Comparison of ENCODE assay signal across 9 mouse cellular contexts in the genomic region with DNA sequence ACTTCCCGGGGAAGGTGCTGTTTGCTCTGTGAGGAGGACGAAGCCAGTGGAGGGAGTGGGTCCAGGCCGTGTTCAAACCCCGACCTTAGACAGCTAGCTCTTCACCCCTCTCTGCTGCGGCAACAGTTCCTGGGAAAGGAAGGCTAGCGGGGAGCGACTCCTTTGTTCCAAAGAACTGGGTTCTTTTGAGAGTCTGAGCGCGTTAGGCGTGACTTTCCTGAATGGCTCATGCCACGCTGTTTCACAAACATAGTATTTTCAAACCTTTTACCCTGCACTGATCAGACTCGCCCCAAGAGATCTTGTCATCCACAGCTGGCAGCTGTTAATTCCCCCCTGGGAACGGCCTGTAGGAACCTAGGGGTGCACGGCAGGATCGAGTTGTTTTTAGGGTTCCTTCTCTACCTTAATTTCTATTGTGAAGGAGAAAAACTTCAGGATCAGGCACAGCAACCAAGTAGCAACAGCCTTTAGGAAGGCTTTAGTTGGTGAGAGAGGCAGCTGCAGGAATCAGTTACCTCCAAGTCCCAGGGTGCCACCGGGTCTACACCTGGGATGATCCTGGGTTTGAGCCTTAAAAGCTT. TPM values are rescaled to one million over a fixed set of nuclear protein-coding genes. Genes with fewer than 3 reads are reported as not detected.
A peak's percentile ranks its signal among the peaks of the same experiment; 100 is the strongest.
DNase-seq lines count a peak whose midpoint lies in the region; ATAC-seq and TF ChIP-seq lines count a peak whose summit lies in the region.
"Had no signal": no experiment of that assay in that cellular context is flagged by ENCODE, and none has a peak within 500 bp of the region (broad histone marks: within the 10 kb centered on the region; RNA-seq: fewer than 3 reads in every experiment).

No protein-coding gene starts in this region.

- TF ChIP-seq CTCF in forebrain, postnatal 0 days (IDR thresholded peaks at IDR 0.05; ENCODE audit: low read depth), result no peak

- 0 out of 2 replicates have a peak, but pooled peaks cover 2% of the 10 kb centered on the region for H3K27me3 ChIP-seq in kidney, embryonic 15.5 days
- no peaks in the 10 kb centered on the region for H3K27me3 ChIP-seq in forebrain, postnatal 0 days (ENCODE audit: insufficient read depth, low read length)
- H3K27me3 ChIP-seq in stomach, embryonic 15.5 days (replicated peaks), result no peaks in the 10 kb centered on the region

- ATAC-seq in kidney, embryonic 15.5 days (replicated peaks; ENCODE audit: low FRiP score), result 0 out of 2 replicates have a peak, but pooled peaks have one; percentile 2
- ATAC-seq in forebrain, postnatal 0 days, result no peak
- ATAC-seq in stomach, embryonic 15.5 days (ENCODE audit: insufficient read depth, low FRiP score, low read depth), result no peak

- peak overlapping the region; percentile 94 for H3K27ac ChIP-seq in kidney, embryonic 15.5 days
- peak overlapping the region; percentile 98 for H3K27ac ChIP-seq in forebrain, postnatal 0 days (ENCODE audit: low read depth, low read length)
- peak overlapping the region; percentile 99 for H3K27ac ChIP-seq in stomach, embryonic 15.5 days

- peak overlapping the region; percentile 70 for H3K9ac ChIP-seq in kidney, embryonic 15.5 days
- H3K9ac ChIP-seq in forebrain, postnatal 0 days, result peak overlapping the region; percentile 97
- H3K9ac ChIP-seq in stomach, embryonic 15.5 days, result peak overlapping the region; percentile 97

- H3K9me3 ChIP-seq in kidney, embryonic 15.5 days (replicated peaks), result no peaks in the 10 kb centered on the region
- H3K9me3 ChIP-seq in forebrain, postnatal 0 days (ENCODE audit: low read length), result no peaks in the 10 kb centered on the region
- H3K9me3 ChIP-seq in stomach, embryonic 15.5 days, result no peaks in the 10 kb centered on the region

- WGBS in kidney, embryonic 15.5 days, result 3% methylated on average over 16 of the region's 16 CpGs
- WGBS in forebrain, postnatal 0 days, result 1% methylated on average over 16 of the region's 16 CpGs
- 6% methylated on average over 16 of the region's 16 CpGs for WGBS in stomach, embryonic 15.5 days

- peaks cover 3% of the 10 kb centered on the region for H3K36me3 ChIP-seq in kidney, embryonic 15.5 days
- peaks cover 9% of the 10 kb centered on the region for H3K36me3 ChIP-seq in forebrain, postnatal 0 days (ENCODE audit: insufficient read depth)
- peaks cover 7% of the 10 kb centered on the region; the same call in 1 of the 2 replicates for H3K36me3 ChIP-seq in stomach, embryonic 15.5 days

- peak overlapping the region; percentile 60 for H3K4me3 ChIP-seq in kidney, embryonic 15.5 days (replicated peaks)
- H3K4me3 ChIP-seq in forebrain, postnatal 0 days (ENCODE audit: low read depth, low read length), result peak overlapping the region; percentile 83
- peak overlapping the region; percentile 91 for H3K4me3 ChIP-seq in stomach, embryonic 15.5 days (replicated peaks)

- DNase-seq in kidney, postnatal 14 days, result no peak
- peak; percentile 38 for DNase-seq in adipocyte (ENCODE audit: low spot score)
- DNase-seq in forebrain, postnatal 0 days, result no peak
- DNase-seq in liver, result peak; percentile 42
- DNase-seq in gastrocnemius, postnatal 36 days, result no peak
- DNase-seq in gastrocnemius, postnatal 14 days, result no peak

- intact Hi-C loops in gastrocnemius, postnatal 36 days (cut with DNase I), result loop anchor here (5.0 kb wide), 1 partner anchor 53 kb away; no protein-coding TSS in a partner anchor
- intact Hi-C loops in gastrocnemius, postnatal 14 days (cut with DNase I; ENCODE audit: low total_unique reads), result no loop called here

- H3K4me2 ChIP-seq in kidney, embryonic 15.5 days, result peak overlapping the region; percentile 82
- peak overlapping the region; percentile 79 for H3K4me2 ChIP-seq in forebrain, postnatal 0 days (ENCODE audit: low read depth)
- H3K4me2 ChIP-seq in stomach, embryonic 15.5 days, result peak overlapping the region; percentile 78

- H3K4me1 ChIP-seq in kidney, embryonic 15.5 days, result peaks cover 21% of the 10 kb centered on the region
- no peaks in the 10 kb centered on the region; the same call in 1 of the 2 replicates for H3K4me1 ChIP-seq in forebrain, postnatal 0 days (ENCODE audit: insufficient read depth)
- 0 out of 2 replicates have a peak, but pooled peaks cover 3% of the 10 kb centered on the region for H3K4me1 ChIP-seq in stomach, embryonic 15.5 days

RNA-seq across cellular contexts. Expression of a gene that starts 1.3 kb away (rescaled TPM):
- 23.8 and 27.6 TPM in 2 replicates for polyA plus RNA-seq in kidney, embryonic 15.5 days (2015; fragmentation: Nextera tagmentation; extraction: Ambion mirVana)
- total RNA-seq in forebrain, postnatal 0 days (2014; rRNA removed), result 53.8 and 56.4 TPM in 2 replicates
- 31.6 and 35.4 TPM in 2 replicates for polyA plus RNA-seq in forebrain, postnatal 0 days (2015; fragmentation: Nextera tagmentation; extraction: Ambion mirVana)
- polyA plus RNA-seq in stomach, embryonic 15.5 days (2015; fragmentation: Nextera tagmentation; extraction: Ambion mirVana), result 54.3 and 58.0 TPM in 2 replicates
- 10 to 100 TPM; 55.7 to 60.3 TPM for total RNA-seq in gastrocnemius, postnatal 36 days (2021)
- total RNA-seq in gastrocnemius, postnatal 14 days (2021), result 10 to 100 TPM; 50.3 to 61.8 TPM

RNA-seq across cellular contexts. Expression of a gene that starts 31.8 kb away (rescaled TPM):
- polyA plus RNA-seq in kidney, embryonic 15.5 days (2015; fragmentation: Nextera tagmentation; extraction: Ambion mirVana), result not detected in 2 replicates
- total RNA-seq in forebrain, postnatal 0 days (2014; rRNA removed), result not detected in 2 replicates
- polyA plus RNA-seq in forebrain, postnatal 0 days (2015; fragmentation: Nextera tagmentation; extraction: Ambion mirVana), result 0.16 TPM in 1 of 2 replicates, not detected in the other
- not detected in 2 replicates for polyA plus RNA-seq in stomach, embryonic 15.5 days (2015; fragmentation: Nextera tagmentation; extraction: Ambion mirVana)
- under 1 TPM; 0.32 to 0.61 TPM for total RNA-seq in gastrocnemius, postnatal 36 days (2021)
- total RNA-seq in gastrocnemius, postnatal 14 days (2021), result under 1 TPM; 0.49 to 0.60 TPM
- total RNA-seq: layer of hippocampus, postnatal 25 days had no signal

Comparison
In these comparisons a context has a peak if more than half of its experiments do, and no peak if none do; other contexts are left out.
1. DNase-seq: peak in adipocyte (single experiment) and liver (single experiment); none in kidney, postnatal 14 days (single experiment), forebrain, postnatal 0 days (single experiment), gastrocnemius, postnatal 36 days (0 of 2) and gastrocnemius, postnatal 14 days (single experiment).
2. Peak in every context shown above with its lines, with median percentiles within 50 percentile points of each other: H3K27ac ChIP-seq, H3K4me2 ChIP-seq, H3K4me3 ChIP-seq and H3K9ac ChIP-seq.